Mouse (Mus musculus): ENCODE results near the gene Ehbp1. TPM values are rescaled to one million over a fixed set of nuclear protein-coding genes. Genes with fewer than 3 reads are reported as not detected.

The Ehbp1 gene
- total RNA-seq, 2 experiments from 2014 or later = 13.5 to 15.7 TPM

GRCm38 (mm10) chr11:22002062-22002782, 339.9 kb downstream of the Ehbp1 start:
- no peak for DNase-seq (ENCODE audit: low spot score)

- DNase-seq (ENCODE audit: low spot score) = no peak
Measured at GRCm38 (mm10) chr11:22001321-22002061, 340.6 kb downstream of the Ehbp1 start.

- no peak for DNase-seq (ENCODE audit: low spot score)
Measured at GRCm38 (mm10) chr11:22000316-22001076, 341.6 kb downstream of the Ehbp1 start.

GRCm38 (mm10) chr11:21999396-22000315, 342.4 kb downstream of the Ehbp1 start:
- DNase-seq (ENCODE audit: low spot score) = no peak

- DNase-seq (ENCODE audit: low spot score) = no peak
Measured at GRCm38 (mm10) chr11:21998141-21999047, 343.7 kb downstream of the Ehbp1 start.

GRCm38 (mm10) chr11:21997561-21998140, 344.4 kb downstream of the Ehbp1 start:
- DNase-seq (ENCODE audit: low spot score) = no peak

- no peak for DNase-seq (ENCODE audit: low spot score)
Measured at GRCm38 (mm10) chr11:21996661-21997560, 345.2 kb downstream of the Ehbp1 start.

- no peak for DNase-seq (ENCODE audit: low spot score)
Measured at GRCm38 (mm10) chr11:21996325-21996647, 345.8 kb downstream of the Ehbp1 start.

GRCm38 (mm10) chr11:21995534-21996324, 346.4 kb downstream of the Ehbp1 start:
- DNase-seq (ENCODE audit: low spot score) = no peak

GRCm38 (mm10) chr11:21994377-21995370, 347.4 kb downstream of the Ehbp1 start:
- no peak for DNase-seq (ENCODE audit: low spot score)

GRCm38 (mm10) chr11:21993597-21994376, 348.3 kb downstream of the Ehbp1 start:
- no peak for DNase-seq (ENCODE audit: low spot score)

GRCm38 (mm10) chr11:21992761-21993596, 349.1 kb downstream of the Ehbp1 start:
- DNase-seq (ENCODE audit: low spot score) = no peak

GRCm38 (mm10) chr11:21988398-21988946, 353.6 kb downstream of the Ehbp1 start:
- DNase-seq (ENCODE audit: low spot score) = no peak

GRCm38 (mm10) chr11:21985118-21985517, 357.0 kb downstream of the Ehbp1 start:
- DNase-seq (ENCODE audit: low spot score) = no peak

Measured in gastrocnemius, adult 18-20 months (tissue).